Mouse (Mus musculus) A20 (cell line): ENCODE results near the gene Lasp1.
"Not testable (repeated sequence)": the region's sequence is repeated elsewhere in the genome, so short reads cannot be mapped to it uniquely, and the experiment has no call there.

Experiments
- DNase-seq: peaks from one replicate; pipeline ENCODE4 v3.0.0-alpha.2; 2011; ENCODE audit warnings: low read depth, low spot score

Gene Lasp1

DNA sequence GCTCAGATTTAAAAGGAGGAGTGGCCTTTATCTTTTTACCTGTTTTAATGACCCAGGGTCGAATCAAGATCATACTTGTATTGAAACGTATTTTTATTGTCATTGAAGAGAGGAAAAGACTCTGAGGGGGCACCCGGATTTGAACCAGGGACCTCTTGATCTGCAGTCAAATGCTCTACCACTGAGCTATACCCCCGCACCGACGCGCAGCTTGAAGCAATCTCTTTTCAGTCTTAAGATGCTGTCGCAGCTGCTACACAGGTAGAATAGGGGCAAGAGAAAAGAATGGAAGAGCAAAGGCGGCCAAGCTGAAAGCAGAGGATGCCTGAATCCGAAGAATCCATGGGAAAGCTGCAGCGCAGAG is at the start of gene Lasp1:
Gene Lasp1 (plus strand): TSS at position 219 of the 364 bp plus-strand sequence.
- peak; percentile 95 for DNase-seq

DNA sequence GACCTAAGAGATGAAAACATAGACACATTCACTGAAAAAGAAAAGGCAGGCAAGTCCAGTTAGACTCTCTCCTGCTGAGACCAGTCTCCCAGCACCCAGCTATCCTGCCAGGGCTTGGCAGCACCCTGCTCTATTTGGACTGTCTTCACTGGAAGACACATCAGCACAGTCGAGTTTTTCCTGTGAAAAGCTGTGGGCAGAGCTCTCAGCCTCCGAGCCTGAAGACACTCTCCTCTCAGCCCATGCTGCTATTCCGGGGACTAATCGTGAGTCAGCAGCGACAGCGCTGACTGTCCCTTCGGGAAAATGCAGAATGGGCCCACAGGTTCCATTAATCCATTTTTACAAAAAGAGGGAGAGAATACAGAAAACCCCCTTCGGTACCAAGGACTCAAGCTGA is 45.5 kb upstream of the Lasp1 start:
- no peak for DNase-seq

DNA sequence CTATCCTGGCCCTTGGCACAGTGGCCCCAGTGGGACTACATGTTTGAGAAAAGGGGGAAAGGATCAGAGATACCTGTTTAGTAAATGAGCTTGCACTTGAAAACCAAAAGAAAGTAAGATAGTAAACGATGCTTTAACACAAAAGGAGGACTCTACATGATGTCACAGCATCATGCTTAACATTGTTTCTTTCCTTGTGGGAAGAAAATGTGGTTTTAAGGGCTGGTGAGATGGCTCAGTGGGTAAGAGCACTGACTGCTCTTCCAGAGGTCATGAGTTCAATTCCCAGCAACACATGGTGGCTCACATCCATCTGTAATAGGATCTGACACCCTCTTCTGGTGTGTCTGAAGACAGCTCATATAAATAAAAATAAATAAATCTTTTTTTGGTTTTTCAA is 40.7 kb upstream of the Lasp1 start:
- DNase-seq, result no peak

DNA sequence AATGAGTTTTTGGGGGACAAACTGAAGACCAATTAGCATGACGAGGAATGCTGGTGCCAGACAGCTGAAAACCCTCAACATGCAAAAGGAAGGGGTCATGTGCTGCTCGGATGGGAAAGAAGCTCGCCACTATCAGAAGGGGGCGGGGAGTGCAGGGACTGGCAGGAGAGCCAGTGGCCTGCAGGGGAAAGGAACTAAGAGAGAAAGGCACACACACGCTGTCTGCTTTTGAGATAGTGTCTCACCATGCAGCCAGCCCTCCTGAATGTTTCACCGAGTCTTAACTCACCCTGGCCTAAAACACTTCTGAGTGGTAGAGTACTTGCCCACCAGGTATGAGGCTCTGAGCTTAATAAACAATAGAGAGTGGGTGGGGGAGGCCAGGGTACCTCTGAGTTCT is 39.9 kb upstream of the Lasp1 start:
- DNase-seq, result no peak

DNA sequence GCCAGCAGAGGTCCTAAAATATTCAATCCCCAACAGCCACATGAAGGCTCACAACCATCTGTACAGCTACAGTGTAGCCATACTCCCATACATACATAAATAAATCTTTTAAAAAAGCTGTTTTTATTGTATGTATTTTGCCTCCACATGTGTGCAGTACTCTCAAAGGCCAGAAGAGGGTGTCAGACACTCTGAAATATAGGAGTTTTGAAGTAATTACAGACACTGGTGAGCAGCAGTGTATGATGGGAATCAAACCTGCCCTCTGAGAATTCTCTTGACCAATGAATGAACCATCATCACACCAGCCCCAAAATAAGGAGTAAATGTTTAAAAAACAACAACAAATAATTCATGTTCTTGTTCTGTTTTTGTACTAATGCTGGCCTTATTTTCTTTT is 37.2 kb upstream of the Lasp1 start:
- no peak for DNase-seq

DNA sequence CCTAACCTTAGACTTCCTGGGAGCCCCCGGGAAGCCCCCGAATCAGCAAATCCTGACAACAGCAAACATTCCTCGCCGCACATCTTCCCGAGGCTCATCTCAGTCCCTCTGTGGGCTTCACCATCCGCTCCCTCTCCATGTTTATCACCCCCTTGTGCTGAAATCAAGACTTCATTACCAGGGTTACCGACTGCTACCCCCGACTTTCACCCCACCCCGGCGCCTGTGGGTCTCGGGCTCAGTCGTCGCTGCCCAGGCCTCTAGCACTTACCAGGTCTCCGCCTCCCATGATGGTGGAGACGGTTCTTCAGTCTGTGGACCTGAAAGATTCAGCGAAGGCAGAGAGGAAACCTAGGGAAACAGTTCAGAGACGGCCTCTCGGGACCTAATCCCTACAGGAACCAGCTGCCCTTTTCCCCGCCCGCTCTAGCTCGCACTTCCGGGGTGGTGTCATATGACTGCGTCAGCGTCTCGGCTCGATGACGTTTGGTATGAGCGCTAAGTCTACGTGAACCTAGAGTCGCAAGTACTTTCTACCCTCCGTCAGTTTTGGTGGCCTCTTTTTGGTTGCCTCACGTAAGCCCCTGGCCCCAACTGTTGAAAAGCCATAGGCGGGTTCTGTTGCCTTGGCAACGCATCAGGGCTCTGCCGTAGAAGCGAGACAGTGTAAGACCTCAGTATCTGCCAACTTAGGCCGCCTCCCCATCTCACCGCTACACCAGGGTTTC is 32.5 kb upstream of the Lasp1 start, which contains the start of gene Cwc25:
Gene Cwc25 (minus strand): TSS at position 403 of the 728 bp plus-strand sequence.
- DNase-seq, result peak; percentile 95

DNA sequence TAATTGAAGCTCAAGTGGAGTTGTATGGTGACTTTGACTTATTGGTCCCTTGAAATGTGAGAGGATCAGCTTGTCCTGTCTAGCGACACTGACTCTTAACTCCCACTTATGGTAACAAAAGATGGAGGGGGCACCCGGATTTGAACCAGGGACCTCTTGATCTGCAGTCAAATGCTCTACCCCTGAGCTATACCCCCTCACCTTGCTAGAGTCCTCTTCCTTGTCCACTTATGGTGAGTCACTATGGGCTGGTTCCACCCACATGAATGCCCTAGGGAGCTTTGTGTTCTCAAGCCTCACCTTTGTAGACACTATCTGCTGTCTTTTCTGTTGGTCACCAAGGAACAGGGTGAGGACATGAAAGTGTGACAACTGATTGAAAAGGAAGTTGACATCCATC is 29.1 kb upstream of the Lasp1 start:
- DNase-seq, result peak; percentile 62

DNA sequence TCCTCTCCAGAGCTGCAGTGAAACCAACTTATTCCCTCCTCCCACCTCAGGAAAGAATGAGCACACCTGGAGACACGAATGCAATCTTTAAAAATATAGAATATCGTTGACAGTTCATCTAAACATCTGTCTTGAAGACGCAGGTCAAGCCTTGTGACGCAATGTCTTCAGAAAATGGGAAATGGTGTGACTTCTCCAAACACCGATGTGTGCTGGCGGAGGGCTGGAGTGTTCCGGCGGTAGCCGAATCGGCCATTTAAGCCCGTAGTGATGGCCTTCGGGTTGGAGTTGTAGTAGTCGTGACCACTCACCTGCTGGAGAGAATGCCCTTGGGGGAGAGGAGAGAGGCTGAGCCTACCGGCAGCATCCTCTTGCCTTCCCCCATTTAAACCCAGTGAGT is 27.4 kb upstream of the Lasp1 start:
- DNase-seq, result no peak

DNA sequence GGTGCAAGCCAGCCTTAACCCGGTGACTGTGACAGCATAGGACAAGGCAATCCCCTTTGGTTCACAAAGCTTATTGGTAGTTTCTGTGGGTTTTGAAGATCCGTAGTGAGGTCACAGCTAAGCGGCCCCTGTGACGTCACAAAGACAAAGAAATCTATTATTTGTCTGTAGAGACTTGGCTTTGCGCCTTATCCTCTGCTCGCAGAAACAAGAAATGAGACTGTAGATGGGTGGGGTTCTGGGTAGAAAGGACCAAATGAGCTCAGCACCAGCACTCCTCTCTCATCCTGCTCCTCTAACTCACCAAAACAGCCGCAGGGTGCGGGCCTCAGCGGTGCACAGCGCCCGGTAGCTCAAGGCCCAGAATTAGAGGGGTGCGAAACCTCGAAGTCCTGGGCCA is 23.6 kb upstream of the Lasp1 start:
- peak; percentile 24 for DNase-seq

DNA sequence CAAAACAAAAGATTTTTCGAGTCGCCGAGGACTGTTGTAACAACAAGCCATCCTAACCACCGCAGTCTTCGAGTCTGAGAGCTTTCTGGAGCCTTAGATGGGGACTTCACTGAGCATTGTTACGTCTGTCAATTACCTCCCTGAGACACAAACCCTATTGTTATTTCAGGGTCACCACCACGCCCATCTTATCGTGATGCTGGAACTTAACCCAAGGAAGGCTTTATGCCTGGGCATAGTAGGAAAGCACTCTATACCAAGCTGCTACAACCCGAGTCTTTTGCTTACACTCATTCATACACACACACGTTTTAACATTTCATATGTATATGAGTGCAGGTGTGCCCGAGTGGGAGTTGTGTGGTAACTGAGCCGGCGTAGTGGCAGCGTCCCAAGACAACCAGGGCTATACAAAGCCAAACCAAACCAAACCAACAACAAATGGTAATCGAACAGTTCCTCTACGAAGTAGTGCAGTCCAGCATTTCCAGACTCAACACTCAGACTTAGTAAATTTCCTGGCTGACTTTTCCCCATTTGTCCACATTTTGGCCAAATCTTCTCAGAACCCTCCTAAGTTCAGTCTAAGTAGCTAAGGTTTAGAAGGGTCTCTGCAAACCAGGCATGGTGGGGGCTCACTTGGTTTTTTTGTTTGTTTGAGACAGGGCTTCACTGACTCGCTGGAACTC is 22.8 kb upstream of the Lasp1 start, which contains the start of gene 1700001P01Rik:
Gene 1700001P01Rik (minus strand): TSS at position 111 of the 689 bp plus-strand sequence.
- peak; percentile 27 for DNase-seq

DNA sequence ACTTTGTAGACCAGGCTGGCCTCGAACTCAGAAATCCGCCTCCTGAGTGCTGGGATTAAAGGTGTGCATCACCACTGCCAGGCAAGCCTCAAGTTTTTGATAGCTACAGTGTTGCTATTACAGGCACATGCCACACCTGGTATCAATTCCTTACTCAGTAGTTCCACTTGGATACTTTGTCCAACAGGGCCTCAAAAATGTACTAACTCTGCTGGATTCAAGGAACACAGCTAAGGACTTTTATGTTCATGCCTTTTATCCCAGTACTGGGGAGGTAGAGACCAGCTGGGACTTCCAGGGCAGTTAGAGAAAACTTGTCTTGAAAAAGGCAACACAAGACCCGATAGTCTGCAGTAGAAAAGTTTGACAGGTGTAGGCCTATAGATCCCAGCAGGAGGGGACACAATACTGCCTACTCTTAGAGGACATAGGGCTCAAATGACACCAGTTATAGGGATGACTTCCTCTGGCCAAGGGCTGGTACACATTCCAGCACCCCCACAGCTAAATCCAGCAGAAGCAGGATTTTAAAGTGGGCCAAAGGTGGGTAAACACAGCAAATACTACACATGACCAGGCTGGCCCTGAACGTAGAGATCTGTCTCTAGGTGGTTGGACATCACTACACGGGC is 22.2 kb upstream of the Lasp1 start:
- DNase-seq, result peak; percentile 19

DNA sequence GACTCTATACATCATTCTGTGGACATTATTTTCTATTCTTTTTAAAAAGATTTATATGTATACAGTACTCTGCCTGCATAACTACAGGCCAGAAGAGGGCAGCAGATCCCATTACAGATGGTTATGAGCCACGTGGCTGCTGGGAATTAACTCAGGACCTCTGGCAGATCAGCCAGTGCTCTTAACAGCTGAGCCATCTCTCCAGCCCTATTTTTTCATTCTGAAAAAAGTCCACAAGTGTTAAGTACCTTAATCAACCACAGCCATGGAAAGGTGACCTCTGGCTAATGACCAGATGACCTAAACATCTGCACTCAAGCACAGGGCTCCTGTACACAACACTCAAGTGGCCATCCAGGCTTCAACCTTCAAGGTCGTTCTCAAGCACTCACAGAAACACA is 21.7 kb upstream of the Lasp1 start:
- peak; percentile 53 for DNase-seq

DNA sequence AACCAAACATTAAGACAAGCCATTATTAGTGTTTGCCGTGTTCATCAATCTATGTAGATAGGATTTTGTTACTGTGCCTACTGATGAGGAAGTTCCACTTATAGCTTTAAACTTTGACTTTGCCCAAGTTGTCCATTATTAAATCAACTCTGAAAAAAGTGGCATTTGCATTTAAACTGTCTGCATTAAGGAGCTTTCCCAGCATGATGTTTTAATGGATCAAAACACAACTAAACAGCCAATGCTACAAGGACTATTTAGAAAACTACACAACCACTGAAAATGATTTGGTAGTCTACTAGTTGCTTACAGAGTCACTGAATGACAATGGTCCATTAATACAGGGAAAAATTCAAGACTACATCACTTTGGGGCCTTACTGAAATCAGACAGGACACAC is 19.9 kb upstream of the Lasp1 start:
- no peak for DNase-seq

DNA sequence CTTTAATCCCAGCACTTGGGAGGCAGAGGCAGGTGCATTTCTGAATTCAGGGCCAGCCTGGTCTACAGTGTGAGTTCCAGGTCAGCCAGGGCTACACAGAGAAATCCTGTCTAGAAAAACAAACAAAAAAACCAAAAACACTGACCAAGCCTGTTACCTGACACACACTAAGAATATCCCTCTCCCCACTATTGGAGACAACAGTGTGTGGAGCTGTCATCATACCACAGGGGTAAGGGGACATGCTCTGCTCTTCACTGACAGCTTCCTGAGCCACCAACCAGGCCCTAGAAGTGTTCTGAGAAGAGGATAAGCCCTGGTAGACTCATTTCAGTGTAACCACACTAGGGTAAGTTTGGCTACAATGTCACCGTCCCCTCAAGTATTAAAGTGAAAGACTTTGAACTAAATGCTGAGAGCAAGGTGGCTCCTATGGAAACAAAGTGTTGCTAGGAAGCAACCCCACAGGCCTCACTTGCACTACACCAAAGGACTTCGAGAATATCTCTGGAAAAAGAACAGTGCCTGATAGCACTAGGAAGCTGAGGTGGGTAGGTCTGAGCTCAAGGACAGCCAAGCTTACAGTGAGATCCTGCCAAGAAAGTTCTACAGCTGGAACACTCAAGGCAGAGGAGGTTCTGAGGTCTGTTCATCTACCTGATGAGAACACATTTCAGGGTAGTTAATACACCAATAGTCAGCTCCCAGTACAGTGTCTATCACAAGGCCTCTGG is 18.7 kb upstream of the Lasp1 start:
- no peak for DNase-seq

DNA sequence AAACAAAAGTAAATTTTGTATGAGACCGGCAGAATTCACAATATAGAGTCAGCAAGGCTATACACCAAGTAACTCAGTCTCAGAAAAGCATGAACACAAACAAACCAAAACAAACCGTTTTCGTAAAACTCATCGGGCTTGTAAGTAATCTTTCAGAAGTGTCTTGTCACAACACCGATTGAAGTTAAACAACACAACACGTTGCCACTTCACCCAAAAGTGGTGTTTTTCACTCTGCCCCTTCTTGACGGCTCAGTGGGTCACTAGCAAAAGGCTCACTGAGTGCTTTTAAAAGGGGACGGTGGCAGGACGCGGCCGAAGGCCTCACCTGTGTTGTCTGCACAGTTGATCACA is 17.3 kb upstream of the Lasp1 start:
- no peak for DNase-seq

DNA sequence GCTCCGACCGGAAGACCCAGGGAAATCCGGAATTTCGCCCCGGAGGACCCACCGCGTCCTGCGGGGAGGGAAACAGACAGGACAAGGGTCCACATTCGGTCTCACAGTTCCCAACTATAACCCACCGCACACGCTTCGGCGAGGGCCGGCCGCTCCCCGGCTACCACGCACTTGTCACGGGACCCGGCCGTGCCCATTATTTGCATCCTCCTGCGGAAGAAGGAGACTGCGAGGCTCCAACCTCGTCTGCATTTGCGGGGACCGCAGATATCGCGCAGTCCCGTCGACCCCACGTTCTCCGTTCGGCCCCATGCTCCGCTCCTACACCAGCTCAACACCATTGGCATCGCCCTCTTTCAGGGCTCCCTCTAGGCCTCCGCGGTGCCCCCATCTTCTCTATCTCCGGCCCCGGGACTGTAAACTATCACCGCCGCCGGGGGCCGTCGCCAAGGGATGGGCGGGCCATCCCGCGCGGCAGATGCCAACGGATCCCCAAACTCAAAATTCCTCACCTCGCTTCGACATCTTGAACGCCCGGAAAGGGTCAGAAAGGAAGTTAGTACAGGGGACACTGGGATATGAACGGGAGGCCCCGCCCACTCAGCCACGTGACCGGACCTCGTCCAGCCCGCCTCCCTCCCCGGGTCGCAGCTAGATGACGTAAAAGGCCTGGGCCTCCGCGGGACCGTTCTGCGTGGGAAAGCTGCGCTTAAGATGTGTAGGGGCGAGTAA is 16.8 kb upstream of the Lasp1 start, which contains the start of gene Rpl23:
Gene Rpl23 (minus strand): TSS at position 606 of the 732 bp plus-strand sequence.
- DNase-seq, result peak; percentile 98

DNA sequence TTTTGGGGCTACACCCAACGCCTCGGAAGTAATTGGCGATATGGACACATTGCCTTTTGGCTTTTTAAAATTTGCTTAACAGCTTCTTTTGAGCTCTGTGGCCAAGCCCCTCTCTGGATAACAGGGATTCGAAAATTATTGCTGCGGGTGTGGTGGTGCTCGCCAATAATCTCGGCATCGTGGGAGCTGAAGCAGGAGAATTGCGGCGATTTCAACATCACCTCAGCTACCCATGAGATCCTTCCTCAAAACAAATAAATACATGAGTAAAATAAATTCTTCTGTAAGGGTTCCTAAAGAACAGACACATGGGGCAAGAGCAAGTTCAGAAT is 16.3 kb upstream of the Lasp1 start:
- no peak for DNase-seq

DNA sequence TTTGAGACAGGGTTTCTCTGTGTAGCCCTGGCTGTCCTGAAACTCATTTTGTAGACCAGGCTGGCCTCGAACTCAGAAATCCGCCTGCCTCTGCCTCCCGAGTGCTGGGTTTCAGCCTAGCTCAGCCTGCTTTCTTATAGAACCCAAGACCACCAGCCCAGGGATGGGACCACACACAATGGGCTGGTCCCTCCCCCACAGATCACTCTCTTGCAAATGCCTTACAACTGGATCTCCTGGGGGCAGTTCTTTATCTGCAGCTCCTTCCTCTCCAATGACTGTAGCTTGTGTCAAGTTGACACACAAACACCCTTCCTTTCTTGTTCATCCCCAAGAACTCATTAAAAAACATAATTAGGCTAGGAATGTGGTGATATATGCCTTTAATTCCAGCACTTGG is 10.8 kb upstream of the Lasp1 start:
- no peak for DNase-seq

DNA sequence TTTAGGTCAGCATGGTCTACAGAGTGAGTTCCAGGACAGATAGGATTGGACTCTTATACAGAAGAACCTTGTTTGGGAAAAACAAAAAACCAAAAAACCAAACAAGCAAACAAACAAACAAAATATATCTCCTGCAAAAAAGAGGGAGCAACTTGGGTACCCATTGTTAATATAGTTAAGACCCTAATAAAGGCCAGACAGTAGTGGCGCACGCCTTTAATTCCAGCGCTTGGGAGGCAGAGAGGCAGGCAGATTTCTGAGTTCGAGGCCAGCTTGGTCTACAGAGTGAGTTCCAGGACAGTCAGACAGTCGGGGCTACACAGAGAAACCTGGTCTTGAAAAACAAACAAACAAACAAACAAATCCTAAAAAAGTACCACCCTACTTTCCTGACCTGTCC is 9.1 kb upstream of the Lasp1 start:
- no peak for DNase-seq

DNA sequence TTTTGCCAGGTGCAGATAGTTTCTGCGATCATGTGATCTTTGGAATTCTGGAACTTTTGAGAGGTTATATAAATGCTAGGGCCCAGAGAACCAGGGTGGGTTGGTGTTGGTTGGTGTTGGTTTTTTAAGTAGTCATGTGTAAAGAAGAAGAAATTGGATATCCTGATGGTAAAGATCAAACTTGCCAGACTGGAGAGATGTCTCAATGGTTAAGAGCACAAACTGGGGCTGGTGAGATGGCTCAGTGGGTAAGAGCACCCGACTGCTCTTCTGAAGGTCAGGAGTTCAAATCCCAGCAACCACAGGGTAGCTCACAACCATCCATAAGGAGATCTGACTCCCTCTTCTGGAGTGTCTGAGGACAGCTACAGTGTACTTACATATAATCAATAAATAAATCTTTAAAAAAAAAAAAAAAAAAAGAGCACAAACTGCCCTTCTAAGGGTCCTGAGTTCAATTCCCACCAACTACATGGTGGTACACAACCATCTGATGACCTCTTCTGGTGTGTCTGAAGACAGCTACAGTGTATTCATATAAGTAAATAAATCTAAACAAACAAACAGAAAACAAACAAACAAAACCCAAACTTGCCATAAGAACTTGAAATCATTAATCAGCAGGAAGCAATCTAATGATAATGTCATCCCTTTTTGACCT is 7.9 kb upstream of the Lasp1 start:
- not testable (repeated sequence) for DNase-seq

DNA sequence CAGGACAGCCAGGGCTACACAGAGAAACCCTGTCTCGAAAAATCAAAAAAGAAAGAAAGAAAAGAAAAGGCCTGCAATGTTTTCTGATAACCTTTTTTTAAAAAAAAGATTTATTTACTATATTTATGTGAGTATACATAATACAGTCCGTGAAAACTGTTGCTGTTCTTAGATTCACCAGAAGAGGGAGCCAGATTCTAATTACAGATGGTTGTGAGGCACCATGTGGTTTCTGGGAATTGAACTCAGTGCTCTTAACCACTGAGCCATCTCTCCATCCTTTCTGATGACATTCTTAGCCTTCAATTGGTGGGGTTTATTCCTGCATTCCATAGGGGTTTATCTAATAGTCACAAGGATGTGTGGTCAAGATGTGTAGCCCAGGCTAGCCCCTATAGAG is 5.6 kb upstream of the Lasp1 start:
- peak; percentile 75 for DNase-seq
